Mouse (Mus musculus): ENCODE results near the gene Sdha. TPM values are rescaled to one million over a fixed set of nuclear protein-coding genes. Genes with fewer than 3 reads are reported as not detected.

The Sdha gene
- polyA plus RNA-seq (2015; fragmentation: Nextera tagmentation; extraction: Ambion mirVana) = 228 and 243 TPM in 2 replicates

- Histone ChIP-seq H3K27ac (peak within 1 kb of the TSS; percentile 61), H3K27me3 (no peaks in the 10 kb centered on the region), H3K4me1 (peaks cover 25% of the 10 kb centered on the region), H3K9me3 (replicated peaks) (no peaks in the 10 kb centered on the region), H3K4me3 (peak within 1 kb of the TSS; percentile 67), H3K36me3 (ENCODE audit: poor library complexity, severe bottlenecking) (peaks cover 14% of the 10 kb centered on the region), H3K9ac (peak within 1 kb of the TSS; percentile 89), H3K4me2 (peak within 1 kb of the TSS; percentile 78)
- peak; percentile 98 for ATAC-seq
- 2% methylated on average over 57 of the region's 57 CpGs for WGBS
Observed at GRCm38 (mm10) chr13:74349566-74350434, at the start of gene Sdha, which contains the start of gene Ccdc127. Sdha (minus strand) TSS chr13:74350280. Ccdc127 (plus strand) TSS chr13:74350309.

GRCm38 (mm10) chr13:74399298-74399839 lies 49.3 kb upstream of the Sdha start, which contains the start of gene Ftl1-ps1:
Ftl1-ps1 (plus strand) TSS chr13:74399694.
- 11% methylated on average over 11 of the region's 11 CpGs for WGBS
- Histone ChIP-seq H3K4me1 (no peaks in the 10 kb centered on the region), H3K4me3 (no peak within 1 kb of the TSS), H3K27ac (no peak within 1 kb of the TSS), H3K36me3 (ENCODE audit: poor library complexity, severe bottlenecking) (no peaks in the 10 kb centered on the region), H3K27me3 (peaks cover 7% of the 10 kb centered on the region), H3K4me2 (peak within 1 kb of the TSS; percentile 29), H3K9me3 (replicated peaks) (no peaks in the 10 kb centered on the region), H3K9ac (no peak within 1 kb of the TSS)
- no peak for ATAC-seq

- Histone ChIP-seq H3K27me3 (no peaks in the 10 kb centered on the region), H3K4me3 (no peak overlapping the region), H3K9me3 (replicated peaks) (no peaks in the 10 kb centered on the region), H3K4me1 (peaks cover 5% of the 10 kb centered on the region; the same call in 1 of the 2 replicates), H3K9ac (no peak overlapping the region), H3K27ac (no peak overlapping the region), H3K36me3 (ENCODE audit: poor library complexity, severe bottlenecking) (no peaks in the 10 kb centered on the region), H3K4me2 (no peak overlapping the region)
- WGBS = 79% methylated on average over 2 of the region's 2 CpGs
- peak; percentile 41 for ATAC-seq
Observed at GRCm38 (mm10) chr13:74391156-74391555, 41.1 kb upstream of the Sdha start.

- Histone ChIP-seq H3K9ac (peak within 1 kb of the TSS; percentile 63), H3K4me3 (peak within 1 kb of the TSS; percentile 63), H3K27ac (no peak within 1 kb of the TSS), H3K27me3 (no peaks in the 10 kb centered on the region), H3K9me3 (replicated peaks) (no peaks in the 10 kb centered on the region), H3K4me1 (peaks cover 5% of the 10 kb centered on the region; the same call in 1 of the 2 replicates), H3K36me3 (ENCODE audit: poor library complexity, severe bottlenecking) (no peaks in the 10 kb centered on the region), H3K4me2 (peak within 1 kb of the TSS; percentile 70)
- 2% methylated on average over 14 of the region's 14 CpGs for WGBS
- peak; percentile 95 for ATAC-seq
Observed at GRCm38 (mm10) chr13:74390371-74390990, 40.4 kb upstream of the Sdha start, which contains the start of gene Zfp72. Zfp72 (minus strand) TSS chr13:74390836.

DNA sequence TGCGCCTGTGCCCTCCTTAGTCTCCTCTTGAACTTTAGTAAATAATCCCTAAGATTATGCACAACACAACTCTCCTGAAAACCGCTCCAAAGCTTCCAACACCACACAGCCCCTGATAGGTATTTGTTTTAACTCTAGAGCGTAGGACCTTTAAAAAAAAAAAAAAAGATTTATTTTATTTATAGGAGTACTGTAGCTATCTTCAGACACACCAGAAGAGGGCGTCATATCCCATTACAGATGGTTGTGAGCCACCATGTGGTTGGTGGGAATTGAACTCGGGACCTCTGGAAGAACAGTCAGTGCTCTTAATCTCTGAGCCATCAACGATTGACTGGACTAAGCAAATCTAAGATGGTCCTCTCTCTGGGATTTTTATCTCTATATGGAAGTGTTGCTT lies 39.6 kb upstream of the Sdha start:
- Histone ChIP-seq H3K4me1 (peaks cover 5% of the 10 kb centered on the region; the same call in 1 of the 2 replicates), H3K27me3 (no peaks in the 10 kb centered on the region), H3K9ac (no peak overlapping the region), H3K27ac (no peak overlapping the region), H3K4me3 (peak overlapping the region; percentile 63), H3K4me2 (peak overlapping the region; percentile 70), H3K36me3 (ENCODE audit: poor library complexity, severe bottlenecking) (no peaks in the 10 kb centered on the region), H3K9me3 (replicated peaks) (no peaks in the 10 kb centered on the region)
- no peak for ATAC-seq
- 78% methylated on average over 6 of the region's 6 CpGs for WGBS

- peaks cover 16% of the 10 kb centered on the region for H3K4me1 ChIP-seq
- no peaks in the 10 kb centered on the region for H3K36me3 ChIP-seq (ENCODE audit: poor library complexity, severe bottlenecking)
- 0 out of 2 replicates have a peak, but pooled peaks cover 2% of the 10 kb centered on the region for H3K27me3 ChIP-seq
- ATAC-seq = peak; percentile 38
- WGBS = 21% methylated on average over 3 of the region's 3 CpGs
- no peak overlapping the region for H3K4me3 ChIP-seq
- no peak overlapping the region for H3K9ac ChIP-seq
- no peak overlapping the region for H3K27ac ChIP-seq
- peak overlapping the region; percentile 23; the same call in 1 of the 2 replicates for H3K4me2 ChIP-seq
- no peaks in the 10 kb centered on the region for H3K9me3 ChIP-seq (replicated peaks)
Observed at GRCm38 (mm10) chr13:74382289-74382688, 32.2 kb upstream of the Sdha start.

GRCm38 (mm10) chr13:74381533-74382276 lies 31.6 kb upstream of the Sdha start:
- Histone ChIP-seq H3K4me1 (peaks cover 16% of the 10 kb centered on the region), H3K27ac (no peak overlapping the region), H3K4me2 (peak overlapping the region; percentile 23), H3K4me3 (no peak overlapping the region), H3K9ac (peak overlapping the region; percentile 38; the same call in 1 of the 2 replicates), H3K27me3 (0 out of 2 replicates have a peak, but pooled peaks cover 2% of the 10 kb centered on the region), H3K9me3 (replicated peaks) (no peaks in the 10 kb centered on the region), H3K36me3 (ENCODE audit: poor library complexity, severe bottlenecking) (no peaks in the 10 kb centered on the region)
- peak; percentile 67 for ATAC-seq
- 60% methylated on average over 10 of the region's 10 CpGs for WGBS

DNA sequence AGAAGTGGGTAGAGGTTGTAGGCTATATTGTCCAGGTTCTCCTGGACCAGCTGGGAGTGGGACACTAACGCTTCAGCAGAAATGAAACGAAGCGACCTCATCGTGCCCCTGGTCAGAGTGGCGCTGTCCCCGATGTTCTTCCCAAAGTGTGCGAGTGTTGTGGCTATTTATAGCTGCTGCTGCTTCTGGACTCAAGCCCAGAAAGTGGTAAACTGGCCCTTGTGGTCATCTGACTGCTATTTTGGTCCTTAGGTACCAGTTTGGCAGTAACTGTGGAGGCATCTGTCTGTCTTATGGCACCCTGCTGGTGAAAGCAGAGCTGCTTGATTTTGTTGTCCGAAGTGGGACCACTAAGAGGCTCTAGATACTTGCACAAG lies 13.8 kb upstream of the Sdha start, which contains the start of gene Lrrc14b:
Gene Lrrc14b, minus strand, starts transcription at position 147 of the 377 bp plus-strand sequence.
- no peak for ATAC-seq
- peaks cover 42% of the 10 kb centered on the region for H3K36me3 ChIP-seq (ENCODE audit: poor library complexity, severe bottlenecking)

DNA sequence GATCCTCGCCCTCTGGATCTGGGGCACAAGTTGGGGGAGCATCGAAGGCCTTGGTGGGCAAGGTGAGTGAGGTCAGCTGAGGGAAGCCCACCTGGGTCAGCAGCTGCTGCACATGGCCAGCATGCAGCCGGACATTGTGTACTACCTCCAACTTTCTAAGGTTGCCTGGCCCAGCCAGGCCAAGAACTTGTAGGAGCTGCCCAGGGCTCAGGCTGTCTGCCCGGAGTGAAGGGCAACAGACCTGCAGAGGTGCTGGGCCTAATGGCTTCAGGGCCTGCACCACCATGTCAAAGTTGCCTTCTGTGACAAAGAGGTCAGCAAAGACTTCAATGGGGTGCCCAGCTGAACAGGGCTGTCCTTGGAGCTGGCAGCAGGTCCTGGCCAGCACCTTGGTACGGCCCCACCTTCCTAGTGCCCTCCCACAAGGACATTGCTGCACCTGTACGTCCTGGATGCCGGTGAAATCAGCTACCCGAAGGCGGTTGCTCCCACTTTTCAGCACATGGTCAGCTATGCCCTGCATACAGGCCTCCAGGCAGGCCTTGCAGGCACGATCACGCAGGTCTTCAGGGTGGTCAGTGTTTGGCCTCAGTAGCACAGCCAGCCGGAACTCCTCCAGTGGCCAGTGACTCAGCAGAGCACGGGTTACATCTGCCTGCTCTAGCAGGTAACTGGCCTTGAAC lies 13.2 kb upstream of the Sdha start:
- 0 out of 2 replicates have a peak, but pooled peaks have one; percentile 30 for ATAC-seq
- no peaks in the 10 kb centered on the region for H3K4me1 ChIP-seq
- H3K36me3 ChIP-seq (ENCODE audit: poor library complexity, severe bottlenecking) = peaks cover 46% of the 10 kb centered on the region
- H3K9ac ChIP-seq = no peak overlapping the region
- H3K27me3 ChIP-seq = no peaks in the 10 kb centered on the region
- H3K27ac ChIP-seq = no peak overlapping the region
- 89% methylated on average over 13 of the region's 13 CpGs for WGBS
- H3K4me2 ChIP-seq = no peak overlapping the region
- no peak overlapping the region for H3K4me3 ChIP-seq
- no peaks in the 10 kb centered on the region for H3K9me3 ChIP-seq (replicated peaks)

More for the DNA sequence above, 13.8 kb upstream of the Sdha start, which contains the start of gene Lrrc14b:
- H3K9me3 ChIP-seq (replicated peaks) = no peaks in the 10 kb centered on the region
- no peaks in the 10 kb centered on the region for H3K4me1 ChIP-seq
- no peak within 1 kb of the TSS for H3K4me3 ChIP-seq
- 89% methylated on average over 8 of the region's 8 CpGs for WGBS
- H3K27me3 ChIP-seq = no peaks in the 10 kb centered on the region
- H3K4me2 ChIP-seq = no peak within 1 kb of the TSS
- H3K27ac ChIP-seq = no peak within 1 kb of the TSS
- H3K9ac ChIP-seq = no peak within 1 kb of the TSS

GRCm38 (mm10) chr13:74362218-74362617 lies 12.1 kb upstream of the Sdha start:
- Histone ChIP-seq H3K9ac (no peak overlapping the region), H3K36me3 (ENCODE audit: poor library complexity, severe bottlenecking) (peaks cover 55% of the 10 kb centered on the region), H3K4me2 (no peak overlapping the region), H3K27me3 (no peaks in the 10 kb centered on the region), H3K4me3 (no peak overlapping the region), H3K27ac (no peak overlapping the region), H3K4me1 (no peaks in the 10 kb centered on the region), H3K9me3 (replicated peaks) (no peaks in the 10 kb centered on the region)
- 80% methylated on average over 2 of the region's 2 CpGs for WGBS
- ATAC-seq = no peak

GRCm38 (mm10) chr13:74356491-74356890 lies 6.4 kb upstream of the Sdha start:
- Histone ChIP-seq H3K9ac (no peak overlapping the region), H3K27me3 (no peaks in the 10 kb centered on the region), H3K36me3 (ENCODE audit: poor library complexity, severe bottlenecking) (peaks cover 66% of the 10 kb centered on the region), H3K9me3 (replicated peaks) (no peaks in the 10 kb centered on the region), H3K27ac (no peak overlapping the region), H3K4me2 (no peak overlapping the region), H3K4me1 (no peaks in the 10 kb centered on the region), H3K4me3 (no peak overlapping the region)
- ATAC-seq = no peak
- WGBS = 96% methylated on average over 13 of the region's 13 CpGs
